Mouse (Mus musculus): ENCODE data around the gene Gm14326.
"Not testable (repeated sequence)": the region's sequence is repeated elsewhere in the genome, so short reads cannot be mapped to it uniquely, and the experiment has no call there.

GRCm38 (mm10) chr2:177956734-177957133, 363 bp downstream of the Gm14326 start:
- not testable (repeated sequence) for TF ChIP-seq POLR2A (IDR thresholded peaks at IDR 0.05; ENCODE audit: low read depth, low read length); CTCF (IDR thresholded peaks at IDR 0.05; ENCODE audit: extremely low read depth, insufficient read length, insufficient replicate concordance, low read depth, low read length)

All from small intestine, adult 2 months (tissue).